12 mouse cellular contexts compared by ENCODE assay signal in the genomic region with DNA sequence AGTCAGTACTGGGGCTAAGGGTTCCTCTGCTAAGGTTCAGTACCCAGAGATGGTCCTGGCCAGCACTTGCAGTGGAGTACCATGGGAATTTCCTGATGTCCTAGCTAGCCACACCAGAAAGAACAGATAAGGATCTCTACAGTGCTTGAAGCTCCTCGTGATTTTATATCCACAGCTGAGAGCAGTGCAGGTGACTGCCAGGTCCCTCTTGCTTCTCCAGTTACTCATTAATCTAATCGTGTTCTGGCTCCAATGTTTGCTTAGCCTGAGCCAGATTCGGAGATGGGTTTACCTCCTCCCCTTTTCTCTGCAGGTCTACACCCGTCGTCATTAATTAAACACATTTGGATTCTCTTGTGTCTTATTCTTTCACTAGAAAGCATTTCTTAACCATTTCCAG.
DNase-seq lines count a peak whose midpoint lies in the region; ATAC-seq and TF ChIP-seq lines count a peak whose summit lies in the region.
"Had no signal": no experiment of that assay in that cellular context is flagged by ENCODE, and none has a peak within 500 bp of the region (broad histone marks: within the 10 kb centered on the region; RNA-seq: fewer than 3 reads in every experiment).

No protein-coding gene starts in this region.

- WGBS in forebrain, embryonic 16.5 days: 30% methylated on average over 5 of the region's 5 CpGs
- 27% methylated on average over 5 of the region's 5 CpGs for WGBS in forebrain, embryonic 15.5 days
- WGBS in midbrain, embryonic 14.5 days: 66% methylated on average over 5 of the region's 5 CpGs
- 60% methylated on average over 5 of the region's 5 CpGs for WGBS in midbrain, embryonic 16.5 days
- WGBS in liver, embryonic 14.5 days (ENCODE audit: insufficient replicate concordance): 49% methylated on average over 5 of the region's 5 CpGs

- no peak overlapping the region for H3K27ac ChIP-seq in forebrain, embryonic 16.5 days (ENCODE audit: low read length)
- no peak overlapping the region for H3K27ac ChIP-seq in forebrain, embryonic 15.5 days (replicated peaks)
- H3K27ac ChIP-seq in midbrain, embryonic 14.5 days (replicated peaks; ENCODE audit: low read depth, low read length): no peak overlapping the region
- H3K27ac ChIP-seq in midbrain, embryonic 16.5 days (ENCODE audit: low read length): no peak overlapping the region
- no peak overlapping the region for H3K27ac ChIP-seq in liver, embryonic 14.5 days

- H3K4me2 ChIP-seq in forebrain, embryonic 16.5 days (ENCODE audit: low read length): no peak overlapping the region
- no peak overlapping the region for H3K4me2 ChIP-seq in forebrain, embryonic 15.5 days (replicated peaks)
- no peak overlapping the region for H3K4me2 ChIP-seq in midbrain, embryonic 14.5 days (ENCODE audit: low read length)
- H3K4me2 ChIP-seq in midbrain, embryonic 16.5 days (ENCODE audit: low read length): no peak overlapping the region
- H3K4me2 ChIP-seq in liver, embryonic 14.5 days (ENCODE audit: low read depth): no peak overlapping the region

- no peaks in the 10 kb centered on the region for H3K36me3 ChIP-seq in forebrain, embryonic 16.5 days (ENCODE audit: control insufficient read depth, insufficient read depth)
- no peaks in the 10 kb centered on the region for H3K36me3 ChIP-seq in forebrain, embryonic 15.5 days
- H3K36me3 ChIP-seq in midbrain, embryonic 14.5 days (ENCODE audit: control insufficient read depth, insufficient read depth, low read length): no peaks in the 10 kb centered on the region
- no peaks in the 10 kb centered on the region for H3K36me3 ChIP-seq in midbrain, embryonic 16.5 days (ENCODE audit: control insufficient read depth, insufficient read depth, low read length)
- H3K36me3 ChIP-seq in liver, embryonic 14.5 days (replicated peaks; ENCODE audit: control insufficient read depth, insufficient read depth, low read depth): no peaks in the 10 kb centered on the region

- peak; percentile 31; the same call in 1 of the 2 replicates for ATAC-seq in forebrain, embryonic 16.5 days
- no peak for ATAC-seq in forebrain, embryonic 15.5 days (replicated peaks)
- no peak for ATAC-seq in midbrain, embryonic 14.5 days (ENCODE audit: low FRiP score, low TSS enrichment)
- no peak for ATAC-seq in midbrain, embryonic 16.5 days
- peak; percentile 39; the same call in 1 of the 2 replicates for ATAC-seq in liver, embryonic 14.5 days (ENCODE audit: insufficient read depth)

- no peak for TF ChIP-seq EP300 in liver, embryonic 14.5 days (IDR thresholded peaks at IDR 0.05; ENCODE audit: low read depth)

- peak; percentile 12 for DNase-seq in midbrain, embryonic 14.5 days
- DNase-seq in liver, embryonic 14.5 days (ENCODE audit: low read depth in 3 of 3, low spot score in 3 of 3): peak in 1 of 3 experiments; percentile 9
- DNase-seq in heart, adult 8-10 months (ENCODE audit: low spot score): no peak
- DNase-seq in right cerebral cortex, postnatal 36 days (ENCODE audit: low spot score in 2 of 2): no peak
- DNase-seq in adrenal gland, postnatal 4 days (ENCODE audit: low spot score in 2 of 2): no peak
- DNase-seq: adrenal gland, postnatal 14 days; cerebellum, adult 11 months; gastrocnemius, postnatal 25 days; right cerebral cortex, postnatal 4 days had no signal

- no peaks in the 10 kb centered on the region for H3K9me3 ChIP-seq in forebrain, embryonic 16.5 days (ENCODE audit: control insufficient read depth, low read length)
- no peaks in the 10 kb centered on the region for H3K9me3 ChIP-seq in forebrain, embryonic 15.5 days
- no peaks in the 10 kb centered on the region for H3K9me3 ChIP-seq in midbrain, embryonic 14.5 days (ENCODE audit: control insufficient read depth, low read length)
- H3K9me3 ChIP-seq in midbrain, embryonic 16.5 days (replicated peaks; ENCODE audit: control insufficient read depth, low read length, poor library complexity, severe bottlenecking): no peaks in the 10 kb centered on the region
- H3K9me3 ChIP-seq in liver, embryonic 14.5 days (ENCODE audit: control insufficient read depth, low read length): no peaks in the 10 kb centered on the region

- 0 out of 2 replicates have a peak, but pooled peaks cover 2% of the 10 kb centered on the region for H3K4me1 ChIP-seq in forebrain, embryonic 16.5 days (replicated peaks; ENCODE audit: control insufficient read depth, insufficient read depth, low read length)
- H3K4me1 ChIP-seq in forebrain, embryonic 15.5 days: 0 out of 2 replicates have a peak, but pooled peaks cover 5% of the 10 kb centered on the region
- no peaks in the 10 kb centered on the region for H3K4me1 ChIP-seq in midbrain, embryonic 14.5 days (ENCODE audit: control insufficient read depth, insufficient read depth, low read length)
- H3K4me1 ChIP-seq in midbrain, embryonic 16.5 days (ENCODE audit: control insufficient read depth, insufficient read depth, low read length): no peaks in the 10 kb centered on the region
- no peaks in the 10 kb centered on the region for H3K4me1 ChIP-seq in liver, embryonic 14.5 days (replicated peaks; ENCODE audit: control insufficient read depth in 2 of 2, insufficient read depth in 2 of 2, low read length in 1 of 2)

- H3K27me3 ChIP-seq in forebrain, embryonic 16.5 days (replicated peaks; ENCODE audit: control insufficient read depth, insufficient read depth, low read length): no peaks in the 10 kb centered on the region
- H3K27me3 ChIP-seq in forebrain, embryonic 15.5 days: no peaks in the 10 kb centered on the region
- H3K27me3 ChIP-seq in midbrain, embryonic 14.5 days (ENCODE audit: control insufficient read depth, insufficient read depth, low read length): no peaks in the 10 kb centered on the region
- H3K27me3 ChIP-seq in midbrain, embryonic 16.5 days (ENCODE audit: control insufficient read depth, insufficient read depth, low read depth, low read length): no peaks in the 10 kb centered on the region
- no peaks in the 10 kb centered on the region for H3K27me3 ChIP-seq in liver, embryonic 14.5 days (ENCODE audit: control insufficient read depth, insufficient read depth, low read length)

- no peak overlapping the region for H3K9ac ChIP-seq in forebrain, embryonic 16.5 days (replicated peaks; ENCODE audit: low read depth, low read length)
- H3K9ac ChIP-seq in forebrain, embryonic 15.5 days (replicated peaks): no peak overlapping the region
- H3K9ac ChIP-seq in midbrain, embryonic 14.5 days (replicated peaks; ENCODE audit: low read length): no peak overlapping the region
- H3K9ac ChIP-seq in midbrain, embryonic 16.5 days (ENCODE audit: low read depth, low read length): no peak overlapping the region
- no peak overlapping the region for H3K9ac ChIP-seq in liver, embryonic 14.5 days (replicated peaks)

- no peak for TF ChIP-seq CTCF in liver, embryonic 14.5 days (IDR thresholded peaks at IDR 0.05; ENCODE audit: low read depth)

- H3K4me3 ChIP-seq in forebrain, embryonic 16.5 days (replicated peaks; ENCODE audit: low read length): no peak overlapping the region
- no peak overlapping the region for H3K4me3 ChIP-seq in forebrain, embryonic 15.5 days
- H3K4me3 ChIP-seq in midbrain, embryonic 14.5 days (replicated peaks; ENCODE audit: low read depth, low read length): no peak overlapping the region
- no peak overlapping the region for H3K4me3 ChIP-seq in midbrain, embryonic 16.5 days (ENCODE audit: low read depth, low read length)
- H3K4me3 ChIP-seq in liver, embryonic 14.5 days (ENCODE audit: insufficient read depth in 1 of 2, low read depth in 2 of 2, low read length in 2 of 2): no peak overlapping the region

Comparison
In these comparisons a context has a peak if more than half of its experiments do, and no peak if none do; other contexts are left out.
1. ATAC-seq: peak in forebrain, embryonic 16.5 days (single experiment) and liver, embryonic 14.5 days (single experiment); none in forebrain, embryonic 15.5 days (single experiment), midbrain, embryonic 14.5 days (single experiment) and midbrain, embryonic 16.5 days (single experiment).